Mouse (Mus musculus): ENCODE measurements around the gene Aph1b.

The Aph1b gene

GRCm38 (mm10) chr9:66739516-66739915 is 55.8 kb downstream of the Aph1b start:
- DNase-seq (ENCODE audit: low spot score in 2 of 2) = no peak

- no peak for DNase-seq (ENCODE audit: low spot score in 2 of 2)
These were observed 58.7 kb downstream of the Aph1b start for GRCm38 (mm10) chr9:66736551-66736950.

GRCm38 (mm10) chr9:66736016-66736415 is 59.3 kb downstream of the Aph1b start:
- no peak for DNase-seq (ENCODE audit: low spot score in 2 of 2)

GRCm38 (mm10) chr9:66735122-66735521 is 60.2 kb downstream of the Aph1b start:
- no peak for DNase-seq (ENCODE audit: low spot score in 2 of 2)

- DNase-seq (ENCODE audit: low spot score in 2 of 2) = no peak
These were observed 60.7 kb downstream of the Aph1b start for GRCm38 (mm10) chr9:66734568-66734967.

- DNase-seq (ENCODE audit: low spot score in 2 of 2) = peak; percentile 68 to 73
These were observed 62.2 kb downstream of the Aph1b start for GRCm38 (mm10) chr9:66732791-66733691.

- DNase-seq (ENCODE audit: low spot score in 2 of 2) = no peak
These were observed 64.0 kb downstream of the Aph1b start for GRCm38 (mm10) chr9:66731284-66731683.

- no peak for DNase-seq (ENCODE audit: low spot score in 2 of 2)
These were observed 64.7 kb downstream of the Aph1b start for GRCm38 (mm10) chr9:66730556-66730955.

GRCm38 (mm10) chr9:66727333-66727732 is 68.0 kb downstream of the Aph1b start:
- no peak for DNase-seq (ENCODE audit: low spot score in 2 of 2)

GRCm38 (mm10) chr9:66725591-66725990 is 69.7 kb downstream of the Aph1b start:
- no peak for DNase-seq (ENCODE audit: low spot score in 2 of 2)

Data from right cerebral cortex, postnatal 10 days (tissue).